Mouse (Mus musculus) heart, postnatal 36 days (tissue): ENCODE data around the gene Ybx1. TPM values are rescaled to one million over a fixed set of nuclear protein-coding genes. Genes with fewer than 3 reads are reported as not detected.
A peak's percentile ranks its signal among the peaks of the same experiment; 100 is the strongest.

Experiments used
- DNase-seq, 2 experiments: peaks; one replicate each; pipeline ENCODE4 v3.0.0; 2021 to 2022
- intact Hi-C: fragments of 180-260 bp; cut with DNase I; formaldehyde crosslinking; loops from one replicate; pipeline ENCODE4 v1.15.1; 2025
- total RNA-seq, 2 experiments: library from RNA; stranded (reverse); gene quantifications; 2 replicates each; pipeline ENCODE4 v1.2.3; 2021

The Ybx1 gene
- total RNA-seq, 2 experiments from 2014 or later, result 786 to 814 TPM

GRCm38 (mm10) chr4:119275726-119276125 is 18.7 kb downstream of the Ybx1 start:
- intact Hi-C loops, result loop anchor here (1.0 to 2.0 kb wide), 2 partner anchors 17 to 28 kb away; no protein-coding TSS in a partner anchor
- DNase-seq, result no peak

DNA sequence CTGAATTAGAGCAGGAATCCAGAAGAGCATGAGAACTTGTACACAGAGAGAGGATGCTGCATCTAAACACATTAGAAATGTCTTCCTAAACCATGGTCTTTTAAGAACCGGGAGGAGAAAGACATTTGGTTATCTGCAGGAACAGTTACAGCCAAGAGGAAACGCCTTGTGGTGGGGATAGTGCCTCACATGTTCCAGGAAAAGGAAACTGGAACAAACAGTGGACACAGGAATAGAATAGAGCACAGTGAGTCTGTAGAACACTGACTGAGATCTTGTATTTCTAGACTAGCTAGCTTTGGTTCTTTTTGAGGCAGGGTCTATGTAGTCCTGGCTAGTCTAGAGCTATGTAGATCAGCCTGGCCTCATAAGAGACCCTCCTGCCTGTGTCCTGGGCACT is 19.2 kb downstream of the Ybx1 start:
- peak in 1 of 2 experiments; percentile 42 for DNase-seq
- intact Hi-C loops, result loop anchor here (1.0 kb wide), 1 partner anchor 28 kb away; no protein-coding TSS in a partner anchor

DNA sequence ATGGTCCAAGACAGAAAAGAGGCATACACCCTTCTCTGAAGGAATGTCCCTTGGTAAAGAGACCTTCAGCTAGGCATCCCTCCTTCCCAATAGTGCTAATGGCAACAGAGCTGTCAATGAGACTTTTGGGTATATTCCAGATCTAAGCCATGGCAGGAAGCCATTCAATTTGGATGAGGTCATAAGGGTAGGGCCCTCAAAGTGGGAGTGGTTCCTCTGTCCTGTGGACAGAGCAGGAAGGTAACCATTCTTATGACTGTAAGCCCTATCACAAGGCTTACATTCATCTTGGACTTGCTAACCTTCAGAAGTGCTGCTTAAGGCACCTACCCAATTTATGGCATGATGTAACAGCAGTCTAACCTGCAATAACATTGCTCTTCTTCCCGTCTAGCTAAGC is 19.8 kb downstream of the Ybx1 start:
- intact Hi-C loops, result loop anchor here (1.0 kb wide), 2 partner anchors 13 to 27 kb away; no protein-coding TSS in a partner anchor
- DNase-seq, result peak; percentile 33 to 60

- intact Hi-C loops, result no loop called here
- DNase-seq, result no peak
These were observed 27.8 kb downstream of the Ybx1 start for GRCm38 (mm10) chr4:119266606-119267005.

- no peak for DNase-seq
- intact Hi-C loops, result no loop called here
These were observed 30.9 kb downstream of the Ybx1 start for GRCm38 (mm10) chr4:119263459-119263858.

DNA sequence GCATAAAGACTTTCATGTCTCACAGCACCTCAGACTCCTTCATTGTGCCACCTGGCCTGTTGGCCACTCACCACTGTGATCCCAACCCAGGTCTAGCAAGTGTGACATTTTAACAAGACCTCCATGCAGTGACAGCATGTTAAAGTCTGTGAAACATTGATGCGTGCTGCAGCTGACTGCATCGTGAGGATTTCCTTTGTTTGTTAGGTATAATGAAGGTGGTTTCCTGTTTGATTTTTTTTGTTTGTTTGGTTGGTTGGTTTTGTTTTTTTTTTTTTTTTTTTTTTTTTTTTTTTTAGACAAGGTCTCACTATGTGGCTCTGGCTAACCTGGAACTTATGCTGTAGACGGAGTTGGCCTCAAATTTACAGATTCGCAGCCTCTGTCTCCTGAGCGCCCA is 31.9 kb downstream of the Ybx1 start:
- intact Hi-C loops, result no loop called here
- DNase-seq, result no peak

- DNase-seq, result no peak
- intact Hi-C loops, result loop anchor here (1.0 kb wide), 1 partner anchor 13 kb away; no protein-coding TSS in a partner anchor
These were observed 33.2 kb downstream of the Ybx1 start for GRCm38 (mm10) chr4:119261087-119261713.

DNA sequence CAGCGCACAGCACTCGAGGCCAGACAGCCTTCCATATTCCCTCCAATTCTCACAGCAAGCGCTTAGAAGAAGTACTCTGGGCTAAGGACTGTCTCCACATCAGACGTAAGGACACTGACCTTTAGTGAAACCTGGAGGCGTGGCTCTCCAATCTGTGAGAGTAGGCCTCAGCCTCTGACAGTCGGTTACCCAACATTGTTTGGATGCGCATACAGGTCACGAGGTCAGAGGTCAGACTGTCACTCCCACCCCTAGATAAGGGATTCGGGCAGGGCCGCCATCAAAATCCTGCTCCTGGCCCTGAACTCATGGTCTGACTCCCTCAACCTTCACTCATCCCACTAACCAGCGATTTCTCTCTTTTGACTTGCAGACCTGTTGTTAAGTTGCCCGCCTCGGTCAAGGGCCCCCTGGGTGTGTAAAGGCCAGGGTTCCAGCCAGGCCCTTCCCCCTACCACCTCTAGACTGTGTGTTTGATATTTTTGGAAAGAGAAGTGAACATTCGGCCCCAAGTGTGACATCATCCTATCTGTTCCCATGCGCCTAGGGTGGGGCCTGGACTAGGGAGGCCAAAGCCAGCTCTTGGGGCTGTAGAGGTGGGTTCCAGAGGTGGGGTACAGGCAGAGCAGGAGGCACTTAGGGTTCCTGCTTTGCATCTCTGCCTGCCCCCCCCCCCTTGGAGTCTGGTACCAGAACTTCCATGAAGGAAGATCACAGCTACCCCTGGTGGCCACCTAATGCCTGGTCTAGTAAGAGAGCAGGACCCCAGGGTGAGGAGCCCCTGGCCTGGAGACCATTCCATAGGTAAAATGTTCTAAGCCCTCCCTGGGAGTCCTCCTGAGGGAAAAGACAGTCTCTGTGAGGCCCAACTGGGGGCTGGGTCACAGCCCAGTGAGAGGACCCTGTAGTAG is 34.8 kb downstream of the Ybx1 start:
- no peak for DNase-seq
- intact Hi-C loops, result no loop called here

DNA sequence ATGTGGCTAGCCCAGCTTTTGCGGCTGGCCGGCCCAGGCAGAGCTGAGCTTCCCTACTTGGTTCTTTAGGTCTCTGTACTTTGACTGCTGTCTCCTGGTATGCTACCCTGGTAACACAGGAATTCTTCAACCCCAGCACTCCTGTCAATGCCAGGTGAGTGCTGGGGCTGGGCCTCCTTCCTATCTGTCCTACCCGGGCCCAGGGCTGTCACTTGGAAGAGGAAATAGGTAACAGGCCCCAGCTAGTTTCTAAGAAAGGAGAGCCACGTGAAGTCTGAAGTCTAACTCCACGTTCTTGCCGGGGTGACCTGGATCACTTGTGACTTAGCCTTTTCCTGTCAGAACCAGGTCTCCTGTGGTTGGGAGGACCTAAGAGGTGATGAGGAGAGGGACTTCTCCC is 37.3 kb downstream of the Ybx1 start:
- no peak for DNase-seq
- intact Hi-C loops, result no loop called here

DNA sequence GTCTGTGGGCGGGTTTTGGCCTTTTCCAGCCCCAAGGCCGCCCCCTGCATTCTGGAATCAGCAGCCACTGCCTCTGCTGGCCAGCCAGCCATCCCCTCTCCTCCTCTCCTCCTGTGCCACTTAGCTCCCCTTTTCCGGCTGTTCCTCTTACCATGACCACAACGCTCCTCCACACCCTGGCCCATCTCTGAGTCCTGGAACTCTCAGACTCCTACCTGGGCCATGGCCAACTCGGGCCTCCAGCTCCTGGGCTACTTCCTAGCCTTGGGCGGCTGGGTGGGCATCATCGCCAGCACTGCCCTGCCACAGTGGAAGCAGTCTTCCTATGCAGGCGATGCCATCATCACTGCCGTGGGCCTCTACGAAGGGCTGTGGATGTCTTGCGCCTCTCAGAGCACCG is 39.1 kb downstream of the Ybx1 start, which contains the start of gene Cldn19:
Gene Cldn19 (plus strand): TSS at position 64 of the 400 bp plus-strand sequence.
- intact Hi-C loops, result no loop called here
- no peak for DNase-seq

DNA sequence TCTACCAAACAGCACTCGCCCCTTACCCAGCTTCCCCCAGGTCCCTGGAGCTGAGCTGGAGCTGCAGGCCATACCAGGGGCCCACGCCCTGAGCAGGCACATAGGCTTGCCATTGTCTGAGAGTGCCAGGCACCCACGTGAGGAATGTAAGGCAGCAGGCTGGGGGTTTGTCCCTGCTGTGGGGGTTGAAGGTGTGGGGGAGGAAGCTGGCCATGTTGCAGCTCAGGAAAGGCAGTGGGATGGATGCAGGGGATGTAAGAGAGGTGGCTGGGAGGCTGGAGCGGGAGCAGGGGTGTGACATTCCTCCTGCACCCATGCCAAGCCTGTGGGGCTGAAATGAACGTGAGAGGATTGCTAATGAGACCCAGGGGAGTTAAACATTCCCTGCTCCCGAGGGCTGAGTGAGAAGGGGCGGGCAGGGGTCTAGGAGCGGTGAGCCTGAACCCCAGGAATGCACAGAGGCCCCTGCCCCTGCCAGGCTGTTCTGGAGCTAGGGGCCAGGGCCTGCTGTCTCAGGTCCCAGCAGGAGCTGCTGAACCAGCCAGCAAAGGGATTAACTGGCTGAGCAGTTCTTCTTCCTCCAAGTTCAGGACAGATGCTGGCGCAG is 40.3 kb downstream of the Ybx1 start:
- no peak for DNase-seq
- intact Hi-C loops, result no loop called here

- intact Hi-C loops, result no loop called here
- DNase-seq, result no peak
These were observed 42.2 kb downstream of the Ybx1 start for GRCm38 (mm10) chr4:119252025-119252808.

- no peak for DNase-seq
- intact Hi-C loops, result loop anchor here (5.0 to 10.0 kb wide), 5 partner anchors 74 to 486 kb away; partner anchors contain the start of genes Foxj3, Frg2f1, Hivep3 and Ppcs
These were observed 45.9 kb downstream of the Ybx1 start for GRCm38 (mm10) chr4:119248407-119248965.

DNA sequence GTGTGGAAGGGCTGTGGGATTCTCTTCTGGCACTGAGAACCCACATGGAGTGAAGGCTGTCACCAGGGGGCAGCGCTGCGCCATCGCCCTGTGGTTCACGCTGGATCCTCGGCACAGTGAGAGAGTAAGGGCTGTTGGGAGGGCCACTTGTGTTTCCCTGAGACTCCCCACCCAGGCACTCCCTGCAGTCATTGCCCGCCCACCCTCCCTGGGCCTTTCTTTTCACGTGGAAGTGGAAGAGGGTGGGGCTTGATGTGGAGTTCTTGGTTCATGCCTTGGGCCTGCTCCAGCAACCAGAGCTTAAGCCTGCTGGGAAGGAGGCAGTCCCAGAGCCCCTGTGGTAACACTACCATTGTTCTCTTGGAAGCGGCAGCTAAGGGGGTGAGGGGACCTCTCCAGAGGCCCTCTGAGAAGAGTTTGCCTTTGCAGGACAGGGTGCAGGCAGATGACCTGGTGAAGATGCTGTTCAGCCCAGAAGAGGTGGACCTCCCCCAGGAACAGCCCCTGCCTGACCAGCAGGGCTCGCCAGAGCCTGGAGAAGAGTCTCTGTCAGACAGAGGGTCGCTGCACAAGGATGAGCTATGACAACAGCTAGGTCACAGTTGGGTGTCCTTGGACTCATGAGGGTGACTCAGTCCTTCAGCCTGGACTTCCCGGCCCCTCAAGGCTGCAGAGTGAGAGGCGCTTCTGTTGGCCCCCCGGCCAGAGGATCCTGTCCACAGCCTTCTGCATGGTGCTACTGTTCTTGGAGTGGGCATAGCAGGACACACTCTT is 46.8 kb downstream of the Ybx1 start:
- peak; percentile 82 to 89 for DNase-seq
- intact Hi-C loops, result loop anchor here (1.0 to 10.0 kb wide), 10 partner anchors 28 to 487 kb away; partner anchors contain the start of genes Foxj3, Frg2f1, Hivep3 and Ppcs

DNA sequence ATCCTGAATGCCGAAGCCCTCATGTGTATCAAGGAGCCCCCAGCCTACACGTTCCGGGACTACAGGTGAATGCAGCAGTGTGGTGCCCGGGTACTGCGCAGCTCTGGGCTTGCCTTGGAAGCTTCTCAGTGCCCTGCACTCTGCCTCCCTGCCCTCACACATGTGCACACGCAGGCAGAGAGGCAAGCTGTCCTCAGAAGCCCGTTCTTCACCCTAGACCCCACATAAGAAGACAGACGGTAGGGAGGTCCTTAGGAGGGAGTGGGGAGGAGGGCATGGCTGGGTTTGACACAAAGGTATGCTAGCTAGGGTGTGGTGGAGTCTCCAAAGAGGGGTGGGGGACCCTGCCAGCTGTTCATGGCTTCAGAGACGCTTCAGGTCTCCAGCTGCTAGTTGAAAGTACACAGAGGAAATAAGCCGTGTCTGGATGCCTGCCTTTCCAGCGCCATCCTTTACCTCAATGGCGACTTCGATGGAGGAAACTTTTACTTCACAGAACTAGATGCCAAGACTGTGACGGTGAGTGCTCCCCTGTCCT is 47.6 kb downstream of the Ybx1 start:
- intact Hi-C loops, result loop anchor here (1.0 to 10.0 kb wide), 10 partner anchors 29 to 488 kb away; partner anchors contain the start of genes Foxj3, Frg2f1, Hivep3 and Ppcs
- DNase-seq, result no peak

GRCm38 (mm10) chr4:119245961-119246360 is 48.4 kb downstream of the Ybx1 start:
- intact Hi-C loops, result loop anchor here (2.0 to 10.0 kb wide), 7 partner anchors 49 to 489 kb away; partner anchors contain the start of genes Foxj3, Frg2f1, Hivep3 and Ppcs
- no peak for DNase-seq

- peak; percentile 32 to 38 for DNase-seq
- intact Hi-C loops, result loop anchor here (5.0 to 10.0 kb wide), 5 partner anchors 77 to 489 kb away; partner anchors contain the start of genes Foxj3, Frg2f1, Hivep3 and Ppcs
These were observed 48.8 kb downstream of the Ybx1 start for GRCm38 (mm10) chr4:119245556-119245955.
